Mouse (Mus musculus) stomach, postnatal 0 days (tissue): Measurements from ENCODE around the gene Dhrs3. TPM values are rescaled to one million over a fixed set of nuclear protein-coding genes. Genes with fewer than 3 reads are reported as not detected.

Experiments used
- ATAC-seq: fragments of 200-750 bp; cut with Nextera tagmentation; 2 replicates; pipeline ENCODE4 v1.8.0; 2017; ENCODE audit not compliant: low FRiP score, low TSS enrichment
- DNase-seq: peaks from one replicate; pipeline ENCODE4 v3.0.0-alpha.2; 2016; ENCODE audit warnings: low spot score
- H3K27ac ChIP-seq: fragments of 300-500 bp; sonication (generic); replicated peaks from 2 replicates; pipeline ENCODE4 v1.5.1; 2014; ENCODE audit warnings: mild to moderate bottlenecking, control low read depth
- H3K27me3 ChIP-seq: fragments of 300-500 bp; sonication (generic); 2 replicates; pipeline ENCODE4 v1.6.1; 2014; ENCODE audit warnings: low read length; ENCODE audit not compliant: control insufficient read depth, insufficient read depth
- H3K36me3 ChIP-seq: fragments of 300-500 bp; sonication (generic); 2 replicates; pipeline ENCODE4 v1.6.1; 2014; ENCODE audit warnings: low read length, mixed read lengths; ENCODE audit not compliant: control insufficient read depth, insufficient read depth
- H3K4me1 ChIP-seq: fragments of 300-500 bp; sonication (generic); replicated peaks from 2 replicates; pipeline ENCODE4 v1.6.1; 2014; ENCODE audit warnings: antibody characterized with exemption; ENCODE audit not compliant: control insufficient read depth, insufficient read depth
- H3K4me2 ChIP-seq: fragments of 300-500 bp; sonication (generic); replicated peaks from 2 replicates; pipeline ENCODE4 v1.6.1; 2014; ENCODE audit warnings: low read depth, mild to moderate bottlenecking, control low read depth, moderate library complexity
- H3K4me3 ChIP-seq: fragments of 300-500 bp; sonication (generic); 2 replicates; pipeline ENCODE4 v1.5.1; 2014; ENCODE audit warnings: low read depth, low read length, control low read depth
- H3K9ac ChIP-seq: fragments of 300-500 bp; sonication (generic); 2 replicates; pipeline ENCODE4 v1.6.1; 2014; ENCODE audit warnings: mild to moderate bottlenecking, low read length, control low read depth, mixed read lengths
- H3K9me3 ChIP-seq: fragments of 300-500 bp; sonication (generic); 2 replicates; pipeline ENCODE4 v1.6.1; 2016; ENCODE audit warnings: low read length; ENCODE audit not compliant: control insufficient read depth
- CTCF ChIP-seq: IDR thresholded peaks from 2 replicates; pipeline ENCODE4 v1.5.1; 2016; ENCODE audit warnings: antibody characterized with exemption, low read depth, mild to moderate bottlenecking, moderate library complexity
- EP300 ChIP-seq: optimal IDR thresholded peaks from 2 replicates; pipeline ENCODE3; 2016; ENCODE audit warnings: antibody characterized with exemption
- WGBS: fragments of 180-500 bp; shearing (Covaris S2); extraction: QIAGEN DNeasy Blood & Tissue Kit; methylation state at CpG from one replicate; pipeline ENCODE4 v1.1.7; 2014; 5-methylcytosine and 5-hydroxymethylcytosine counted together
- polyA plus RNA-seq: library from polyadenylated mRNA; unstranded; fragments of >200 nt; fragmentation: Nextera tagmentation; extraction: Ambion mirVana; gene quantifications from 2 replicates; pipeline ENCODE4 v1.2.1, GENCODE M21; 2015

Dhrs3 gene
- polyA plus RNA-seq, 1 experiment from 2014 or later, result 103 TPM

- no peaks in the 10 kb centered on the region for H3K36me3 ChIP-seq
- no peak overlapping the region for H3K27ac ChIP-seq
- H3K9me3 ChIP-seq, result no peaks in the 10 kb centered on the region
- H3K4me3 ChIP-seq, result no peak overlapping the region
- ATAC-seq, result no peak
- TF ChIP-seq EP300, result no peak
- no peak for TF ChIP-seq CTCF
- no peak for DNase-seq
- H3K9ac ChIP-seq, result no peak overlapping the region
- WGBS, result 22% methylated on average over 1 of the region's 1 CpGs
- no peak overlapping the region for H3K4me2 ChIP-seq
- H3K27me3 ChIP-seq, result no peaks in the 10 kb centered on the region
- peaks cover 10% of the 10 kb centered on the region for H3K4me1 ChIP-seq
Measured at GRCm38 (mm10) chr4:144934501-144934900, 41.9 kb downstream of the Dhrs3 start.

DNA sequence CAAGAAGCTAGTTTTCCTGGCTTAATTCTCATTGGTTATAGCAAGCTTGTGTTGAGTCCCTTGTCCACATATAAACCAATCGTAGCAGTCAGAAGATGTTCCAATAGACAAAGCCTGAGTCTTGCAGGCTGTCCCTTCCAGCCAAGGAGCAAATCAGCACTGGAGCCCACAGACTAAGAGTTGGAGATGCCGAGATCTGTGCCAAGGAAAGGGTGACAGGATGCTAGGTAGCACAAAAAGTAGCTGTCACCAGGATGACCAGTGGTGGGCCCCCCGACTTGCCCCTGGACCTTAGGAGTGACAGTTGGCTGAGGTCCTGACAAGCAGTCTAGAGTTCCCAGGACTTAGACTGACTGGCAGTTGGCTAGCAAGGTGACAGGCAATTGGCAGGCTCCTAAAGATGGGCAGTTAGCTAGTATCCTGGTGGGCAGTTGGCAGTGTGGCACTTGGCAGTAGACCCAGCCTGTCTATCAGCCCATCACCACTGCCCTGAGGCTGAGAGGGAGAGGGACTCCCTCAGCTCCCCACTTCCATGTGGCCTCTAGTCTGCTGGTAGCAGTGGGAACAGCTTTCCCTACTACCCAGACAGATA, 44.0 kb downstream of the Dhrs3 start:
- WGBS, result 88% methylated on average over 3 of the region's 3 CpGs
- ATAC-seq (no peak), DNase-seq (no peak)
- Histone ChIP-seq H3K4me2 (no peak overlapping the region), H3K27me3 (no peaks in the 10 kb centered on the region), H3K4me1 (no peaks in the 10 kb centered on the region; the same call in 1 of the 2 replicates), H3K9ac (no peak overlapping the region), H3K4me3 (no peak overlapping the region), H3K27ac (no peak overlapping the region), H3K36me3 (no peaks in the 10 kb centered on the region), H3K9me3 (no peaks in the 10 kb centered on the region)
- no peak for TF ChIP-seq EP300
- TF ChIP-seq CTCF, result no peak

DNA sequence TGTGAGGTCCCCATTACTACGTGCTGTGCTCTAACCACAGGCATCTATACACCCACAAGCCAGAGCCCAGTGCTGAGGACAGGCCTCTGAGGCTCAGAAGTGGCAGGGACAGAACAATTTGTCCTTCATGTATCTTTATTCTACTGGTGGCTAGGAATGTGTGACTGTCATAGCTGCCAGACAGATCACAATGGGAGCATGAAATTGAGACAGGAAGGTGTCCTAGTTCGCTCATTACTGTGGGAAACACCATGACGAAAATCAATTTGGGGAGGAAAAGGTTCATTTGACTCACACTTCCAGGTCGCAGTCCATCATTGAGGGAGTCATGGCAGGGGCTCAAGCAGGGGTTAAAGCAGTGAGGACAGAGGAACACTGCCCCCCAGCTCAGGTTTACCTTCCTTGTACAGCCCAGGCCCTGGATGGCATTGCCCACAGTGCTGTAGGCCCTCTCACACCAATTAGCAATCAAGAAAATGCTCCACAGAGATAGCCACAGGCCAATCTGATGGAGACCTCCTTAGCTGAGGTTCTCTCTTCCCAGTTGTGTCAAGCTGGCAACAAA, 47.3 kb downstream of the Dhrs3 start:
- no peaks in the 10 kb centered on the region for H3K36me3 ChIP-seq
- H3K27me3 ChIP-seq, result no peaks in the 10 kb centered on the region
- H3K27ac ChIP-seq, result no peak overlapping the region
- 77% methylated on average over 4 of the region's 4 CpGs for WGBS
- H3K4me2 ChIP-seq, result no peak overlapping the region
- H3K9ac ChIP-seq, result no peak overlapping the region
- H3K4me1 ChIP-seq, result no peaks in the 10 kb centered on the region; the same call in 1 of the 2 replicates
- ATAC-seq, result no peak
- no peaks in the 10 kb centered on the region for H3K9me3 ChIP-seq
- TF ChIP-seq CTCF (no peak), EP300 (no peak)
- no peak for DNase-seq
- no peak overlapping the region for H3K4me3 ChIP-seq

DNA sequence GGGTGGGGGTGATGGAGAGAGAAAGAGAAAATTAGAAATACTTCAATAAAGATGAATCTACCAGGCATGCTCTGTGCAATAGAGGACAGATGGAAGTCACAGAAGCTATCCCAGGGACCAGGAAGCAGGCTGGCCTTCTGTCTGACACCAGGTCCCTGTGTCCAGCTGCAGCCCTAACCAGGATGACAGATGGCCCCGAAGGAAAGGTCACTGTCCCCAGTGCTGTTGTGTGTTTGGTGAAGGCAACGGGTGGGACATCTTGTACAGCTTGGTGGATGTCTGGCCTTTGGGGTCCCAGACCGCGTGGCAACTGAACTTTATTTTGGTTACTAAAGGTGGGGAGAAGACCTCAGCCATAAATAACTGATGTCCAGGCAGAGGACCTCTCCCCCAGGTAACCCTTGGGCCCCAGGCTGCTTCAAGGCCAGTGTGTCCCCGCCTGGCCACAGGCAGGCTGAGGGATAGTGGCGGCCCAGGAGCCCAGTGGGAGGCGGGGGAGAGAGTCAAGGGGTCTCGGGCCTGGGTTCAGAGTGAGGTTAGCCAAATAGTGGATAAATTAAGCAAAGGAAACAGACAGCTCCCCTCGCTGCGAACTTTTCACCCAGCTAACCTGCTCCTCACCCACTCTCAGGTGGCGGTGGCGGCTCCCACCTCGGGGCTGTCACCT, 48.3 kb downstream of the Dhrs3 start:
- no peak overlapping the region for H3K4me2 ChIP-seq
- 54% methylated on average over 13 of the region's 13 CpGs for WGBS
- no peak for TF ChIP-seq EP300
- TF ChIP-seq CTCF, result no peak
- H3K9ac ChIP-seq, result no peak overlapping the region
- H3K27me3 ChIP-seq, result no peaks in the 10 kb centered on the region
- H3K36me3 ChIP-seq, result no peaks in the 10 kb centered on the region
- ATAC-seq (peak; percentile 16; the same call in 1 of the 2 replicates), DNase-seq (no peak)
- H3K9me3 ChIP-seq, result no peaks in the 10 kb centered on the region
- H3K4me1 ChIP-seq, result no peaks in the 10 kb centered on the region; the same call in 1 of the 2 replicates
- H3K27ac ChIP-seq, result peak overlapping the region; percentile 49
- no peak overlapping the region for H3K4me3 ChIP-seq

GRCm38 (mm10) chr4:144942433-144942832, 49.8 kb downstream of the Dhrs3 start:
- DNase-seq, result no peak
- Histone ChIP-seq H3K9me3 (no peaks in the 10 kb centered on the region), H3K9ac (no peak overlapping the region), H3K36me3 (no peaks in the 10 kb centered on the region), H3K27me3 (no peaks in the 10 kb centered on the region), H3K27ac (no peak overlapping the region), H3K4me1 (peaks cover under 1% of the 10 kb centered on the region), H3K4me2 (no peak overlapping the region), H3K4me3 (no peak overlapping the region)
- ATAC-seq, result no peak
- TF ChIP-seq EP300 (no peak), CTCF (no peak)
- 95% methylated on average over 3 of the region's 3 CpGs for WGBS

DNA sequence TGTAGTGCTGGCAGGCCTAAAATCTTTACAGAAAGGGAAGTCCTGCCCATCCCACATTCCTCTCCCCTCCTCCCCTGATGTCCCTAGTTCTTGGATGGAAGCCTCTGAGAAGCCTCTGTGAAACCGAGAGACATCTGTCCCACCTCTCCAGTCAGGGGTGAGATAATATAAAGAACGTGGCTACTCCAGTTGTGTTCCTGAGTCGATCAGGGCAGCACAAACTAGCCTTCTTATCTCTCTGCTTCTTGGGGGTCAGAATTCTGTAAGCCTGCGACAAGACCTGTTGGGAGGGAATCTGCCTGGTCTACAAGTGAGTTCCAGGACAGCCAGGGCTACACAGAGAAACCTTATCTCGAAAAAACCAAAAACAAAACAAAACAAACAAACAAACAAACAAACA, 50.6 kb downstream of the Dhrs3 start:
- H3K4me2 ChIP-seq, result no peak overlapping the region
- ATAC-seq (no peak), DNase-seq (no peak)
- TF ChIP-seq CTCF, result no peak
- no peak for TF ChIP-seq EP300
- no peak overlapping the region for H3K9ac ChIP-seq
- H3K27me3 ChIP-seq, result no peaks in the 10 kb centered on the region
- H3K4me3 ChIP-seq, result no peak overlapping the region
- H3K9me3 ChIP-seq, result no peaks in the 10 kb centered on the region
- peaks cover 7% of the 10 kb centered on the region for H3K4me1 ChIP-seq
- no peaks in the 10 kb centered on the region for H3K36me3 ChIP-seq
- 60% methylated on average over 5 of the region's 5 CpGs for WGBS
- no peak overlapping the region for H3K27ac ChIP-seq
